Mouse (Mus musculus) small intestine, adult 2 months (tissue): ENCODE data around the gene Tomm40.

Experiments used
- CTCF ChIP-seq: fragments of 200-500 bp; IDR thresholded peaks from 2 replicates; pipeline ENCODE4 v1.5.1; 2012; ENCODE audit warnings: low read depth, mild to moderate bottlenecking, control low read depth, inconsistent platforms, low read length, moderate library complexity, mixed read lengths; ENCODE audit not compliant: insufficient replicate concordance, insufficient read length; ENCODE audit errors: extremely low read depth
- POLR2A ChIP-seq: fragments of 200-500 bp; IDR thresholded peaks from 2 replicates; pipeline ENCODE4 v1.6.1; 2012; ENCODE audit warnings: low read depth, mild to moderate bottlenecking, control low read depth, inconsistent platforms, low read length, moderate library complexity

DNA sequence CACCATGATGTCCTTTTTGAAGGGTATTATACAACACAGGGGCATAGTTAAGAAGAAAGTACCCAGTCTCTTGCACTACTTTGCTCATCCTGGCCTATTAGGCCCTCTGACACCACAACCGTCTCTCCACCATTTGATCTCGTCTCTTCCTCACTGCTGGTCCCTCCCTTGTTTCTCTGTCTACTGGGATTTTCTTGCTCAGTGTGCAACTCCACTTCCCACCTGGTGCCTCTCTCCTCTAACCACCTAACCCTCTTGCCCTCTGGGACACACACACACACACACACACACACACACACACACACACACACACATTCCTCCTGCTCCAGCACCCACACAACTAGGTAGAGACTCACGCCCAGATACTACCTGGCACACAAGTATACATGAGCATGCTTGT is 36.3 kb downstream of the Tomm40 start:
- TF ChIP-seq CTCF: no peak
- TF ChIP-seq POLR2A: no peak
